Mouse (Mus musculus) lung, postnatal 0 days (tissue): Measurements from ENCODE around the gene Ppp1r9b. TPM values are rescaled to one million over a fixed set of nuclear protein-coding genes. Genes with fewer than 3 reads are reported as not detected.

ENCODE experiments used
- ATAC-seq: fragments of 200-750 bp; cut with Nextera tagmentation; 2 replicates; pipeline ENCODE4 v1.8.0; 2017; ENCODE audit warnings: moderate library complexity
- DNase-seq: peaks from one replicate; pipeline ENCODE4 v3.0.0-alpha.2; 2016; ENCODE audit warnings: low spot score
- H3K27ac ChIP-seq: fragments of 300-500 bp; sonication (generic); 2 replicates; pipeline ENCODE4 v1.5.1; 2014; ENCODE audit warnings: antibody characterized with exemption, mild to moderate bottlenecking, low read length, mixed read lengths
- H3K27me3 ChIP-seq: fragments of 300-500 bp; sonication (generic); replicated peaks from 2 replicates; pipeline ENCODE4 v1.6.1; 2014; ENCODE audit warnings: low read length, mixed read lengths; ENCODE audit not compliant: insufficient read depth
- H3K36me3 ChIP-seq: fragments of 300-500 bp; sonication (generic); 2 replicates; pipeline ENCODE4 v1.6.1; 2014; ENCODE audit warnings: low read length, mixed read lengths; ENCODE audit not compliant: insufficient read depth
- H3K4me1 ChIP-seq: fragments of 300-500 bp; sonication (generic); 2 replicates; pipeline ENCODE4 v1.6.1; 2014; ENCODE audit warnings: antibody characterized with exemption, low read depth, low read length, mixed read lengths; ENCODE audit not compliant: insufficient read depth
- H3K4me2 ChIP-seq: fragments of 300-500 bp; sonication (generic); replicated peaks from 2 replicates; pipeline ENCODE4 v1.6.1; 2014; ENCODE audit warnings: low read depth, mild to moderate bottlenecking, low read length, moderate library complexity, mixed read lengths
- H3K4me3 ChIP-seq: fragments of 300-500 bp; sonication (generic); 2 replicates; pipeline ENCODE4 v1.5.1; 2014; ENCODE audit warnings: low read depth, low read length
- H3K9ac ChIP-seq: fragments of 300-500 bp; sonication (generic); replicated peaks from 2 replicates; pipeline ENCODE4 v1.6.1; 2014; ENCODE audit warnings: low read depth, mild to moderate bottlenecking
- H3K9me3 ChIP-seq: fragments of 300-500 bp; sonication (generic); 2 replicates; pipeline ENCODE4 v1.6.1; 2016; ENCODE audit warnings: low read length, mixed read lengths
- CTCF ChIP-seq: IDR thresholded peaks from 2 replicates; pipeline ENCODE4 v1.5.1; 2016; ENCODE audit warnings: antibody characterized with exemption, mild to moderate bottlenecking
- EP300 ChIP-seq: IDR thresholded peaks from 2 replicates; pipeline ENCODE4 v1.6.1; 2016; ENCODE audit warnings: antibody characterized with exemption, mild to moderate bottlenecking, control low read depth
- WGBS: fragments of 180-500 bp; shearing (Covaris S2); extraction: QIAGEN DNeasy Blood & Tissue Kit; methylation state at CpG from one replicate; pipeline ENCODE4 v1.1.7; 2014; 5-methylcytosine and 5-hydroxymethylcytosine counted together
- polyA plus RNA-seq: library from polyadenylated mRNA; unstranded; fragments of >200 nt; fragmentation: Nextera tagmentation; extraction: Ambion mirVana; gene quantifications from 2 replicates; pipeline ENCODE4 v1.2.1, GENCODE M21; 2015

Gene Ppp1r9b
- polyA plus RNA-seq, 1 experiment from 2014 or later = 9.8 TPM

GRCm38 (mm10) chr11:95037306-95037705 lies 46.5 kb downstream of the Ppp1r9b start:
- TF ChIP-seq EP300 (no peak), CTCF (no peak)
- Histone ChIP-seq H3K4me3 (no peak overlapping the region), H3K27ac (no peak overlapping the region), H3K4me1 (peaks cover 14% of the 10 kb centered on the region; the same call in 1 of the 2 replicates), H3K27me3 (no peaks in the 10 kb centered on the region), H3K9ac (no peak overlapping the region), H3K9me3 (no peaks in the 10 kb centered on the region), H3K36me3 (peaks cover 3% of the 10 kb centered on the region; the same call in 1 of the 2 replicates), H3K4me2 (no peak overlapping the region)
- 45% methylated on average over 6 of the region's 6 CpGs for WGBS
- DNase-seq (no peak), ATAC-seq (no peak)

GRCm38 (mm10) chr11:95038156-95038817 lies 47.5 kb downstream of the Ppp1r9b start:
- 68% methylated on average over 14 of the region's 14 CpGs for WGBS
- no peak overlapping the region for H3K4me3 ChIP-seq

GRCm38 (mm10) chr11:95038818-95039655 lies 48.2 kb downstream of the Ppp1r9b start:
- WGBS = 81% methylated on average over 13 of the region's 13 CpGs
- Histone ChIP-seq H3K9me3 (no peaks in the 10 kb centered on the region), H3K27ac (no peak overlapping the region), H3K4me1 (peaks cover 14% of the 10 kb centered on the region; the same call in 1 of the 2 replicates), H3K9ac (no peak overlapping the region), H3K4me2 (no peak overlapping the region), H3K36me3 (peaks cover 3% of the 10 kb centered on the region; the same call in 1 of the 2 replicates), H3K4me3 (no peak overlapping the region), H3K27me3 (no peaks in the 10 kb centered on the region)
- DNase-seq (peak; percentile 17), ATAC-seq (no peak)
- TF ChIP-seq EP300 (no peak), CTCF (no peak)

More at GRCm38 (mm10) chr11:95038156-95038817, 47.5 kb downstream of the Ppp1r9b start:
- no peak for DNase-seq
- no peaks in the 10 kb centered on the region for H3K27me3 ChIP-seq
- H3K4me2 ChIP-seq = no peak overlapping the region
- no peak for ATAC-seq
- H3K9me3 ChIP-seq = no peaks in the 10 kb centered on the region
- H3K4me1 ChIP-seq = peaks cover 14% of the 10 kb centered on the region; the same call in 1 of the 2 replicates
- no peak overlapping the region for H3K9ac ChIP-seq
- no peak overlapping the region for H3K27ac ChIP-seq
- TF ChIP-seq EP300 (no peak), CTCF (no peak)
- peaks cover 3% of the 10 kb centered on the region; the same call in 1 of the 2 replicates for H3K36me3 ChIP-seq

GRCm38 (mm10) chr11:95039766-95040165 lies 48.9 kb downstream of the Ppp1r9b start:
- Histone ChIP-seq H3K27ac (0 out of 2 replicates have a peak overlapping the region, but pooled peaks have one; percentile 90), H3K4me1 (peaks cover 14% of the 10 kb centered on the region; the same call in 1 of the 2 replicates), H3K36me3 (peaks cover 4% of the 10 kb centered on the region; the same call in 1 of the 2 replicates), H3K4me2 (peak overlapping the region; percentile 90), H3K9ac (no peak overlapping the region), H3K27me3 (no peaks in the 10 kb centered on the region), H3K9me3 (no peaks in the 10 kb centered on the region), H3K4me3 (no peak overlapping the region)
- DNase-seq (no peak), ATAC-seq (no peak)
- TF ChIP-seq CTCF = no peak
- 67% methylated on average over 4 of the region's 4 CpGs for WGBS

GRCm38 (mm10) chr11:95040491-95041138 lies 49.8 kb downstream of the Ppp1r9b start:
- peak; percentile 92 for DNase-seq

More at GRCm38 (mm10) chr11:95040491-95041138, 49.8 kb downstream of the Ppp1r9b start:
- Histone ChIP-seq H3K27me3 (no peaks in the 10 kb centered on the region), H3K4me1 (peaks cover 14% of the 10 kb centered on the region; the same call in 1 of the 2 replicates), H3K9ac (peak overlapping the region; percentile 67), H3K4me3 (peak overlapping the region; percentile 65), H3K36me3 (peaks cover 10% of the 10 kb centered on the region; the same call in 1 of the 2 replicates), H3K9me3 (no peaks in the 10 kb centered on the region), H3K27ac (peak overlapping the region; percentile 90), H3K4me2 (peak overlapping the region; percentile 90)
- TF ChIP-seq EP300 (no peak), CTCF (no peak)
- peak; percentile 72 for ATAC-seq
- 2% methylated on average over 20 of the region's 20 CpGs for WGBS
